Mouse (Mus musculus) liver, postnatal 0 days (tissue): ENCODE data around the gene Fundc2.

Source experiments
- CTCF ChIP-seq: sonication (generic); IDR thresholded peaks from 2 replicates; pipeline ENCODE4 v1.5.1; 2016; ENCODE audit warnings: antibody characterized with exemption, low read depth
- EP300 ChIP-seq: IDR thresholded peaks from 2 replicates; pipeline ENCODE4 v1.6.1; 2016; ENCODE audit warnings: antibody characterized with exemption, low read depth, mild to moderate bottlenecking

- TF ChIP-seq CTCF: no peak
- TF ChIP-seq EP300: no peak
Measured at GRCm38 (mm10) chrX:75370197-75370596, 12.0 kb upstream of the Fundc2 start.
